Mouse (Mus musculus): ENCODE results near the gene Cep126. TPM values are rescaled to one million over a fixed set of nuclear protein-coding genes. Genes with fewer than 3 reads are reported as not detected.

The Cep126 gene
- polyA plus RNA-seq, 1 experiment, result 0.34 TPM

- peak within 1 kb of the TSS; percentile 51 for H3ac ChIP-seq (ENCODE audit: control insufficient read depth, insufficient read length)
- TF ChIP-seq POLR2A (IDR thresholded peaks at IDR 0.05; ENCODE audit: insufficient read length, low read depth) (peak; percentile 52), TCF3 (IDR thresholded peaks at IDR 0.05; ENCODE audit: insufficient read length, low read depth) (no peak), TCF12 (IDR thresholded peaks at IDR 0.05; ENCODE audit: insufficient read depth, poor library complexity, severe bottlenecking) (no peak), USF1 (IDR thresholded peaks at IDR 0.05; ENCODE audit: low read depth) (no peak), REST (IDR thresholded peaks at IDR 0.05; ENCODE audit: insufficient read depth, insufficient read length) (no peak), CEBPB (IDR thresholded peaks at IDR 0.05; ENCODE audit: insufficient read depth, poor library complexity, severe bottlenecking) (no peak)
- H3K36me3 ChIP-seq (ENCODE audit: control insufficient read depth, insufficient read depth), result no peaks in the 10 kb centered on the region
- H3K4me2 ChIP-seq (ENCODE audit: low read depth), result peak within 1 kb of the TSS; percentile 69
- H3K79me2 ChIP-seq (ENCODE audit: control insufficient read depth, insufficient read depth), result no peaks in the 10 kb centered on the region
- peak within 1 kb of the TSS; percentile 25 for H3K4me3 ChIP-seq
- no peaks in the 10 kb centered on the region for H3K27me3 ChIP-seq (ENCODE audit: control insufficient read depth, insufficient read depth, insufficient read length)
Observed at GRCm38 (mm10) chr9:8042338-8043043, 91.6 kb downstream of the Cep126 start, which contains the start of gene Cfap300. Gene Cfap300 (minus strand): TSS chr9:8042823.

- Histone ChIP-seq H3ac (ENCODE audit: control insufficient read depth, insufficient read length) (no peak overlapping the region), H3K36me3 (ENCODE audit: control insufficient read depth, insufficient read depth) (no peaks in the 10 kb centered on the region), H3K4me3 (no peak overlapping the region), H3K79me2 (ENCODE audit: control insufficient read depth, insufficient read depth) (no peaks in the 10 kb centered on the region), H3K27me3 (ENCODE audit: control insufficient read depth, insufficient read depth, insufficient read length) (no peaks in the 10 kb centered on the region), H3K4me2 (ENCODE audit: low read depth) (peak overlapping the region; percentile 2)
- peak in 2 of 3 experiments; percentile 61 to 72 for TF ChIP-seq MYOD1 (IDR thresholded peaks at IDR 0.05; ENCODE audit: control insufficient read depth in 1 of 3, insufficient read length in 2 of 3, low read depth in 2 of 3)
- peak; percentile 2 to 75 (median 7) for TF ChIP-seq MYOG (IDR thresholded peaks at IDR 0.05; ENCODE audit: control insufficient read depth in 1 of 3, insufficient read depth in 1 of 3, insufficient read length in 2 of 3, low read depth in 2 of 3)
- TF ChIP-seq TCF12 (IDR thresholded peaks at IDR 0.05; ENCODE audit: insufficient read depth, poor library complexity, severe bottlenecking), result peak; percentile 19
- TF ChIP-seq MAX (IDR thresholded peaks at IDR 0.05; ENCODE audit: low read depth), result no peak
- TF ChIP-seq E2F4 (IDR thresholded peaks at IDR 0.05; ENCODE audit: insufficient read depth), result no peak
Observed at GRCm38 (mm10) chr9:8035546-8035945, 98.5 kb downstream of the Cep126 start.

GRCm38 (mm10) chr9:8035091-8035490 lies 99.0 kb downstream of the Cep126 start:
- Histone ChIP-seq H3K4me3 (no peak overlapping the region), H3K36me3 (ENCODE audit: control insufficient read depth, insufficient read depth) (no peaks in the 10 kb centered on the region), H3K27me3 (ENCODE audit: control insufficient read depth, insufficient read depth, insufficient read length) (no peaks in the 10 kb centered on the region), H3K4me2 (ENCODE audit: low read depth) (peak overlapping the region; percentile 2), H3ac (ENCODE audit: control insufficient read depth, insufficient read length) (no peak overlapping the region), H3K79me2 (ENCODE audit: control insufficient read depth, insufficient read depth) (no peaks in the 10 kb centered on the region)
- TF ChIP-seq TCF3 (IDR thresholded peaks at IDR 0.05; ENCODE audit: insufficient read length, low read depth) (no peak), TCF12 (IDR thresholded peaks at IDR 0.05; ENCODE audit: insufficient read depth, poor library complexity, severe bottlenecking) (no peak), REST (IDR thresholded peaks at IDR 0.05; ENCODE audit: insufficient read depth, insufficient read length) (no peak), MYOG (IDR thresholded peaks at IDR 0.05; ENCODE audit: control insufficient read depth in 1 of 3, insufficient read depth in 1 of 3, insufficient read length in 2 of 3, low read depth in 2 of 3) (no peak), MAX (IDR thresholded peaks at IDR 0.05; ENCODE audit: low read depth) (no peak), POLR2A (IDR thresholded peaks at IDR 0.05; ENCODE audit: insufficient read length, low read depth) (no peak), POLR2AphosphoS2 (IDR thresholded peaks at IDR 0.05; ENCODE audit: insufficient read length, low read depth) (no peak)

GRCm38 (mm10) chr9:8034143-8034542 lies 100.0 kb downstream of the Cep126 start:
- Histone ChIP-seq H3K4me3 (no peak overlapping the region), H3K79me2 (ENCODE audit: control insufficient read depth, insufficient read depth) (no peaks in the 10 kb centered on the region), H3K4me2 (ENCODE audit: low read depth) (no peak overlapping the region), H3K27me3 (ENCODE audit: control insufficient read depth, insufficient read depth, insufficient read length) (no peaks in the 10 kb centered on the region), H3ac (ENCODE audit: control insufficient read depth, insufficient read length) (no peak overlapping the region), H3K36me3 (ENCODE audit: control insufficient read depth, insufficient read depth) (no peaks in the 10 kb centered on the region)
- TF ChIP-seq POLR2AphosphoS2 (IDR thresholded peaks at IDR 0.05; ENCODE audit: insufficient read length, low read depth), result no peak
- no peak for TF ChIP-seq TCF12 (IDR thresholded peaks at IDR 0.05; ENCODE audit: insufficient read depth, poor library complexity, severe bottlenecking)
- TF ChIP-seq CEBPB (IDR thresholded peaks at IDR 0.05; ENCODE audit: insufficient read depth, poor library complexity, severe bottlenecking), result no peak
- no peak for TF ChIP-seq MYOD1 (IDR thresholded peaks at IDR 0.05; ENCODE audit: control insufficient read depth in 1 of 3, insufficient read length in 2 of 3, low read depth in 2 of 3)
- TF ChIP-seq E2F4 (IDR thresholded peaks at IDR 0.05; ENCODE audit: insufficient read depth), result no peak
- no peak for TF ChIP-seq REST (IDR thresholded peaks at IDR 0.05; ENCODE audit: insufficient read depth, insufficient read length)

- H3ac ChIP-seq (ENCODE audit: control insufficient read depth, insufficient read length), result no peak overlapping the region
- no peaks in the 10 kb centered on the region for H3K27me3 ChIP-seq (ENCODE audit: control insufficient read depth, insufficient read depth, insufficient read length)
- no peak for TF ChIP-seq TCF3 (IDR thresholded peaks at IDR 0.05; ENCODE audit: insufficient read length, low read depth)
- TF ChIP-seq MYOD1 (IDR thresholded peaks at IDR 0.05; ENCODE audit: control insufficient read depth in 1 of 3, insufficient read length in 2 of 3, low read depth in 2 of 3), result no peak
- no peak for TF ChIP-seq USF1 (IDR thresholded peaks at IDR 0.05; ENCODE audit: low read depth)
- TF ChIP-seq CEBPB (IDR thresholded peaks at IDR 0.05; ENCODE audit: insufficient read depth, poor library complexity, severe bottlenecking), result no peak
- TF ChIP-seq REST (IDR thresholded peaks at IDR 0.05; ENCODE audit: insufficient read depth, insufficient read length), result no peak
- TF ChIP-seq SRF (IDR thresholded peaks at IDR 0.05; ENCODE audit: control insufficient read depth, insufficient read length, low read depth), result no peak
- no peak for TF ChIP-seq POLR2AphosphoS2 (IDR thresholded peaks at IDR 0.05; ENCODE audit: insufficient read length, low read depth)
- TF ChIP-seq MYOG (IDR thresholded peaks at IDR 0.05; ENCODE audit: control insufficient read depth in 1 of 3, insufficient read depth in 1 of 3, insufficient read length in 2 of 3, low read depth in 2 of 3), result no peak
- TF ChIP-seq MAX (IDR thresholded peaks at IDR 0.05; ENCODE audit: low read depth), result no peak
- H3K4me3 ChIP-seq, result no peak overlapping the region
- H3K79me2 ChIP-seq (ENCODE audit: control insufficient read depth, insufficient read depth), result no peaks in the 10 kb centered on the region
- no peak overlapping the region for H3K4me2 ChIP-seq (ENCODE audit: low read depth)
- no peaks in the 10 kb centered on the region for H3K36me3 ChIP-seq (ENCODE audit: control insufficient read depth, insufficient read depth)
Observed at GRCm38 (mm10) chr9:8032847-8033246, 101.2 kb downstream of the Cep126 start.

Other genes with a start within 250 kb of the Cep126 start
- 27.5 TPM for gene Yap1, start 129.7 kb downstream of the Cep126 start, polyA plus RNA-seq (2012; fragmentation: generic; extraction: Trizol)
- gene Cfap300, start 91.5 kb downstream of the Cep126 start, polyA plus RNA-seq (2012; fragmentation: generic; extraction: Trizol), result 0.84 TPM

Measured in myocyte (in vitro differentiated cells).